Mouse (Mus musculus) embryonic fibroblast, embryonic 13.5 days (primary cell): ENCODE measurements at regions not wholly inside any gene's neighbourhood (a gene's known extent, or its start where the extent isn't known, plus 50 kb on each side); places are given as distances from the start of the nearest gene placed in this dataset.

Source experiments
- H3K27ac ChIP-seq: 2 replicates; pipeline ENCODE4 v1.5.1; 2012; ENCODE audit warnings: low read length, control low read depth, inconsistent platforms; ENCODE audit not compliant: insufficient read depth
- H3K4me1 ChIP-seq: 2 replicates; pipeline ENCODE4 v1.6.1; 2011; ENCODE audit warnings: low read length; ENCODE audit not compliant: control insufficient read depth, insufficient read depth
- H3K4me3 ChIP-seq: 2 replicates; pipeline ENCODE4 v1.5.1; 2011; ENCODE audit warnings: mild to moderate bottlenecking, control low read depth, low read length; ENCODE audit not compliant: insufficient read depth
- CTCF ChIP-seq: IDR thresholded peaks from 2 replicates; pipeline ENCODE4 v1.5.1; 2011; ENCODE audit warnings: mild to moderate bottlenecking, control low read depth, low read length, moderate library complexity, borderline replicate concordance; ENCODE audit not compliant: insufficient read depth
- POLR2A ChIP-seq: IDR thresholded peaks from 2 replicates; pipeline ENCODE4 v1.6.1; 2011; ENCODE audit warnings: low read depth, mild to moderate bottlenecking, control low read depth, low read length, moderate library complexity

GRCm38 (mm10) chr6:117518939-117519338, 322.0 kb upstream of the Zfp637 start:
- Histone ChIP-seq H3K4me3 (no peak overlapping the region), H3K4me1 (no peaks in the 10 kb centered on the region; the same call in 1 of the 2 replicates), H3K27ac (no peak overlapping the region; the same call in 1 of the 2 replicates)
- no peak for TF ChIP-seq CTCF
- no peak for TF ChIP-seq POLR2A

- H3K27ac ChIP-seq = no peak overlapping the region
- TF ChIP-seq POLR2A = no peak
- no peak for TF ChIP-seq CTCF
- no peak overlapping the region for H3K4me3 ChIP-seq
- H3K4me1 ChIP-seq = no peaks in the 10 kb centered on the region; the same call in 1 of the 2 replicates
These were observed 321.5 kb upstream of the Zfp637 start for GRCm38 (mm10) chr6:117519466-117519865.

GRCm38 (mm10) chr6:117526161-117526935, 314.6 kb upstream of the Zfp637 start:
- Histone ChIP-seq H3K4me3 (no peak overlapping the region), H3K27ac (no peak overlapping the region), H3K4me1 (no peaks in the 10 kb centered on the region)
- TF ChIP-seq POLR2A (no peak), CTCF (no peak)

- H3K4me1 ChIP-seq = no peaks in the 10 kb centered on the region
- H3K27ac ChIP-seq = no peak overlapping the region
- no peak overlapping the region for H3K4me3 ChIP-seq
- TF ChIP-seq CTCF (no peak), POLR2A (no peak)
These were observed 313.5 kb upstream of the Zfp637 start for GRCm38 (mm10) chr6:117527526-117527925.

- H3K4me3 ChIP-seq = no peak overlapping the region
- TF ChIP-seq CTCF (no peak), POLR2A (no peak)
- H3K4me1 ChIP-seq = no peaks in the 10 kb centered on the region
- no peak overlapping the region for H3K27ac ChIP-seq
These were observed 306.8 kb upstream of the Zfp637 start for GRCm38 (mm10) chr6:117534149-117534548.

- H3K4me3 ChIP-seq = no peak overlapping the region
- TF ChIP-seq CTCF (no peak), POLR2A (no peak)
- no peaks in the 10 kb centered on the region for H3K4me1 ChIP-seq
- no peak overlapping the region for H3K27ac ChIP-seq
These were observed 306.0 kb upstream of the Zfp637 start for GRCm38 (mm10) chr6:117534991-117535390.

GRCm38 (mm10) chr6:117536084-117536483, 304.9 kb upstream of the Zfp637 start:
- Histone ChIP-seq H3K27ac (no peak overlapping the region), H3K4me3 (no peak overlapping the region), H3K4me1 (no peaks in the 10 kb centered on the region)
- no peak for TF ChIP-seq POLR2A
- no peak for TF ChIP-seq CTCF

- Histone ChIP-seq H3K4me1 (peaks cover 10% of the 10 kb centered on the region), H3K27ac (no peak overlapping the region), H3K4me3 (no peak overlapping the region)
- no peak for TF ChIP-seq CTCF
- no peak for TF ChIP-seq POLR2A
These were observed 298.5 kb upstream of the Zfp637 start for GRCm38 (mm10) chr6:117542431-117542830.

- peak overlapping the region; percentile 79 for H3K27ac ChIP-seq
- no peak for TF ChIP-seq CTCF
- no peak for TF ChIP-seq POLR2A
- no peak overlapping the region for H3K4me3 ChIP-seq
- peaks cover 10% of the 10 kb centered on the region for H3K4me1 ChIP-seq
These were observed 296.4 kb upstream of the Zfp637 start for GRCm38 (mm10) chr6:117544276-117545196.

GRCm38 (mm10) chr6:117550930-117551329, 290.1 kb upstream of the Zfp637 start:
- no peak overlapping the region for H3K27ac ChIP-seq
- TF ChIP-seq CTCF (no peak), POLR2A (no peak)
- no peak overlapping the region for H3K4me3 ChIP-seq
- H3K4me1 ChIP-seq = no peaks in the 10 kb centered on the region
